Mouse (Mus musculus) cerebellum, adult 9-11 months (tissue): ENCODE results near the gene H3f3b.
A peak's percentile ranks its signal among the peaks of the same experiment; 100 is the strongest.
"Not testable (repeated sequence)": the region's sequence is repeated elsewhere in the genome, so short reads cannot be mapped to it uniquely, and the experiment has no call there.

Experiments
- DNase-seq: peaks from one replicate; pipeline ENCODE4 v3.0.0; 2022

Gene H3f3b

DNA sequence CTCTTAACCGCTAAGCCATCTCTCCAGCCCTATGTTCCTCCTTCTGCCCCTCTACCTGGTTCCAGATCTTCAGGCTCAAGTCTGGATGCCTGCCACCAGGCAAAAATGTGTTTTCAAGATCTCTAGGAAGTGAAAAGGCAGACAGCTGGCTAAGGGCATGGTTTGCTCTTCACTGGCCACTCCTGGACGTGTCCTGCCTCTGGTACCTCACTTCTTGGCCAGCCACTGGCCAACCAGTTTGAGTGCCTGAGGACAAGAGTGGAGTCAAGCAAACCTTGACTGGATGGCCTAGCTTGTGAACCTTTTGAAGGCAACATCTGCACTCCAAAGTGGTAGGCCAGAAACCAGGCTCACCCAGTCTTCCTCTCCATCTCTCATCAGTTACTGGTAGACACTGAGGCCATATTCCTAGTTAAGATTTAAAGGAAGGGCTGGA, 7.8 kb downstream of the H3f3b start:
- DNase-seq = peak; percentile 55

DNA sequence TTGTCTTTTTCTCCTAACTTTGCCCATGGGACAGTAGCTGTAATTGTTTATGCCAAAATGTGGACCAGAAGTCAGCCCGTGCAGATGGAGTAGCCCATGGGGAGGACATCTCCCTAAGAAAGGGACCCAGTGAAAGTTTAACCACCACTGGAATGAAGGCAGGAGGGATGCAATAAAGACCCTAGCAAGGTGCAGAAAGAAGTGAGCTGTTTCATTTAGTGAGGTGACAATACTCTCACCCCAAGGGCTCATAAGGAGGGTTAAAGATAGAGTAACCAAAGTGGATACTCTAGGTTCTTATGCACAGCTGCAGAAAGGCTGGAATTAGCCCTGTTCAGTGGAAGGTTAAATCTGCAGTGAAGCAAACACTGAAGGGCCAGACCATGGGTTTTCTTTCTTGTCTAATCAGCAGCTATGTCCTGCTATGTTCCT, 8.4 kb downstream of the H3f3b start:
- no peak for DNase-seq

DNA sequence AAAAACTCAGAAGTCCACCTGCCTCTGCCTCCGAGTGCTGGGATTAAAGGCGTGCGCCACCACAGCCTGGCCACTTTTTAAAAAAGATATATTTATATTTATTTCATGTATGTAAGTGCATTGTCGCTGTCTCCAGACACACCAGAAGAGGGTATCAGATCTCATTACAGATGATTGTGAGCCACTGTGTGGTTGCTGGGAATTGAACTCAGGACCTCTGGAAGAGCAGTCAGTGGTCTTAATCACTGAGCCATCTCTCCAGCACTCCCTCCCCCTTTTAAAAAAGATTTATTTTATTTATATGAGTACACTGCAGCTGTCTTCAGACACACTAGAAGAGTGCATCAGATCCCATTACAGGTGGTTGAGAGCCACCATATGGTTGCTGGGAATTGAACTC, 8.9 kb downstream of the H3f3b start:
- not testable (repeated sequence) for DNase-seq

DNA sequence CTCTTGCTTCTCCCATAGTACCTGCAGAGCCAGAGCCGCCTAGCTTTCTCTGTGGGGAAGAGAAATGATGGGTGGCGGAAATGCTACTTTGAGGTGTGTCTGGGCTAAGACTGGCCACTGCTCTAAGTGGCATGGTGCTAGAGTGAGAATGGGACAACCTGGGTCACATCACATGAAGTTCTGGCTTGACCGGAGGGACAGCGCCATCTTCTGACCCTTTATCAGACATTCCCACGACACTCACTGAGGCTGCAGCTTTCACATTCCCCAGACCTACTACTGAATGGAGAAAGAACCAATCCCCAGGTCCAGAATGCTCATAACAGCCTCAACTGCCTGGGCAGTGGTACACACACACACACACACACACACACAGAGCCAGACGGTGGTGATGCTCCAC, 9.7 kb downstream of the H3f3b start:
- DNase-seq = peak; percentile 67

DNA sequence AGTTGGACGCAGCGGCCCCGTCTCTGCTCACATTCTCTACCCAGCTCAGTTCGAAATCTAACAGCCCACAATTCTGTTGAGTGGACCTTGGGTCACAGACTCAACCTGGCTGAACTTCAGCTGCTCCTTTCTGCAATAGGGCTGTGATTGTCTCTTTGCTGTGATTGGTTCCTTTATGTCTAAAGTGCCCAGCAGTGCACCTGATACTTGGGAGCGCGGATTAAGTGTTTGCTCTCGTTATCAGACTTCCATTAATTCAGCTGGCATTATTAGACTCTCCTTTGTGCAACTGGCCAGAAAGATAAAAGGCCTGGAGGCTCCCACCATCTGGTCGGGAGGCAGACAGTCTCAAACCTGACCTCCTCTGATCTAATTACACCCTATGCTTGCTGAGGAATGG, 12.9 kb downstream of the H3f3b start:
- DNase-seq = no peak

DNA sequence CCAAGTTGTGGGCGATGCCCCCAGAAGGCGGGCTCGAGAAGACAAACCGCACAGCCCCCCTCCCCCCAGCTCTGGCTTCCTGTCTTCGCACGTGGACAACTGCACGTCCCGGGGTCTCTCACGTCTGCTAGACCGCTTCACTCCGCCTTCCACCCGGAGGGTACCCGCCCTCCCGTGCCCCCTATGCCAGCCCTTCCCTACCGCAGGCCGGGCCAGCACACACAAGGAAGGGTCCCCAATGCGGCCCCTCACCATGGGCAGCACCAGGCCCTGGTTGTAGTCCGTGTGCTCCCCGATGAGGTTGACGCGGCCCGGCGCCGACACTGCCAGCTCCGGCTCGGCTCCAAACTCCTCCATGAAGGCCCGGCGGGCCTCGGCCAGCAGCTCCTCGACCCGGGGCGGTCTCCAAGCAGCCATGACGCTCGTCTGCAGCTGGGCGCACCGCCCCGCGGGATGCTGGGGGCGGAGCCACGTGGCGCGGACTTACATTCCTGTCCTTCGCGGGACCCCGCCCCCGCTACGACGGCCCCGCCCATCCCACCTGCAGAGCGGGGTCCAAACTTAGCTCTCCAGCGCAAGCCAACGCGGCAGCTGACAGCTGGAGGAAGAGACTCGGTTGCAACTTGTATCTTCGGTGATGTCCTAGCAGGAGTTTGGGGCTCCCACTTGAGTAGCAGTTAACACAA, 15.4 kb downstream of the H3f3b start, which contains the start of gene Galk1:
Gene Galk1 (minus strand): TSS at position 458 of the 686 bp plus-strand sequence.
- peak; percentile 82 for DNase-seq

DNA sequence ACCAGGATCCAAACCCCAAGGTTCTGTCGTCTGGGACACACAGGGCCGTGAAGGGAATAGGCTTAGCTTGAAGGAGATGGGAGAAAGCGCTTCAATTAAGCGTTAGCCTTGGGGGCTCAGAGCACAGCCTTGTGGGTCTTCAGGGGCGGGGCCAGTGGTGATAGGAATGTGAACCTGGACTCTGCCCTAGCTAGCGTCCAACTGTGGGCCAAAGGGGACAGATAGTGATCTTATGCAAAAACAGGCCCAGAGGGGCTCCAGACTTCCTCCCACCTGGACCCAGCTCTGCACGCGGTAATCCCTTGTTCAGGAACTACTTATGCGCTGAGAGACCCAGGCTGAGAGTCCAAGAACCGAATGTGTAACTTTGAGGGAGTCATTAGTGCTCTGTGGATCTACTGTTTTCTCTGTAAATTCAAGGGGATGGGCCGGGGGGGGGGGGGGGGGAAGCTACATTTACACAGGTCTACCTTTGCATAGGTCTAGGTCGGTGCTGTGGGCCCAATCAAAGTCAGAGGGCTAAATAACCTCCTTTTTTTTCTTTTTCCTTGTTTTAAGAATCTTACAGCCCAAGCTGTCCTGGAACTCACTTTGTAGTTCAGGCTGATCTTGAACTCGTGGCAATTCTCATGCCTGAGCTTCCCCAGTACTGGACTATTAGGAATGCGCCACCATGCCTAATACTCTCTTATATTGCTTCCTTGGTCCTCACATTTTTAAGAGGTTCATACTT, 16.1 kb downstream of the H3f3b start:
- DNase-seq = no peak

DNA sequence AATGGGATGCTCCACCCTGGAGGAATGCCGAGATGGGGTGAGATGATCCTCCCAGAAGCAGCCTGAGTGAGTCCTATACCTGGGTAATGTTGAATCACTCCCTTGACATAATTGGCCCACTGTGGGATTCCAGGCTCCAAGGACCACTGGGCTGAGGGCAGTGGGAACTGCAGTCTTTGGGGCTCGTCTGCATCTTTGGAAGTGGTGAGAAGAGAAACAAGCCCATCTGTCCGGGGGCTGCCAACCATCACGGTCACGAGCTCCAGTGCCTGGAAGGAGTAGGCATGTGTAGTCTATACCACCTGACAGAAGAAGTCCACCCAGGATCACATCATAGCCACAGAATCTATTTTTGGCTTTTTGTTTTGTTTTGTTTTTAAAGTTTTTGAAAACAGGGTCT, 16.8 kb downstream of the H3f3b start:
- no peak for DNase-seq

DNA sequence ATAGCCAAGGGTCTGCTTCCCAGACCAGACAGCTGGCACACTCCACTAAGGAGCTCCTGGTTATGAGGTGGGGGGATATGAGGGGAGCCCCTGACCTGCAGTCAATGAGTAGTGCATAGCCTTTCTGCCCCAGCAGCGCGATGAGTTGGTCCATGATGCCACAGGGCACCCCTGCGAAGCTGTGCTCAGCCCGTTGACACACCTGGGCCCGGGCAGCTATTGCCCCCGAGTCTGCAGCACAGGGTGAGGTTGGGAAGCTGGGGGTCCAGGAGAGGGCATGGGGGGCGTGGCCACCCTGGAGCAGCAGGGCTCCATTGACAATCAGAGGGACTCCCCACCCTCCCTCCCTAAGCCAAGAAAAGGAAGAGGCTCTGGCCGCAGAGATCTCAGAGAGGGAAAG, 17.6 kb downstream of the H3f3b start:
- DNase-seq = peak; percentile 75

DNA sequence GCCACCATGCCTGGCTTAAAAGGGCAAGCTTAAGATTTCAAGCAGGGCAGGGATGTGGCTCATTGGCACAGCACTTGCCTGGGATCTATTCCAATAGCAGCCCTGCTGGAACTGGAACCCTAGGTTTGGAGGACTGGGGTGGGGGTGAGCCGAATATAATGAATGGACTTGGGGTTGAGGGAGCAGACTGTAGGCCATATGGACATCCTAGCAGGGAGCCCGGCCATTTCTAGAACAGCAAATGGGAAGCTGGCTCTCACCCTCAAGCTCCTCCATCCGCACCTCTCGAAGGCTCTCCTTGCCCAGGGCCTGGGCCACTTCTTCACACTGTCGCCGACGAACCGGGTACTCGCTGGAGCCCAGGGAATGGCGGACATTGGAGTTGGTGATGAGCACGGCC, 18.1 kb downstream of the H3f3b start:
- DNase-seq = peak; percentile 98

DNA sequence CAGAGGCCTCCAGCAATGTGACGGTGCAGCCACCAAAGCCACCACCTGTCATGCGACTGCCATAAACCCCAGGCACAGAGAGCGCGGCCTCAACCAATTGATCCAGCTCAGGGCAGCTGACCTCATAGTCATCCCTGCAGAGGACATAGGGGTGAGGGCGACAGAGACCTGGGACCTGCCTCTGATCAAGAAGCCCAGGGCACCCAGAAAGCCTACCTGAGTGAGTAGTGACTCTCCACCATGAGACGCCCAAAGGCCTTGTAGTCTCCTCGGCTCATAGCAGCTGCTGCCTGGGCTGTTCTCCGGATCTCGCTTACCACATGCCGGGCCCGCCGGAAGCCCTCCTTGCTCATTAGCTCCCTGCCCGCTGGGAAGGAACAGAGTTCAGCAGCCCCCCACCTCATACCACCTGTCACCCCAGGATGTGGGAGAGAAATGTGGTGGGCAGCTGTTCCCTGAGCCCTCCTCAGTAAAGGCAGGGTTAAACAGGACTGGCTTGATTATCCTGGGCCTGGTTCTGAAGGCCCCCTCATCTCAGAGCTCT, 18.9 kb downstream of the H3f3b start:
- DNase-seq = peak; percentile 62

DNA sequence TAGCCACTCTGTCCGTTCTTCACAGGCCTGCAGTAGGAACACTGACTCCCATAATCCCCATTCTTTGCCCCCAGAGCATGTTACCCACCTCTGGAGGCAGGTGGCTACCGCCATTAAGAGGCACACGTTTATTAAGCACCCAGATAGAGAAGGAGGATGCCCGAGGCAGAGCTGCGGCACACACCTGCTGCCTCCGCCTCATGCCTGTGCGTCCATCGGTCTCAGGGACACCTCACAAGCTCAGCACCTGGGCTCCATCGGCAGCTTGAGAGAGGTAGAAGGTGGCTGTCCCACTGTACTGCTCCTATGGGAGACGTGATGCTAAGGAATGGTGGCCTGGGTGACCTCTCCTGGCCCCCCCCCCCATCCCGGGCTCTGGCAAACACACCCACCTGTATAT, 19.4 kb downstream of the H3f3b start:
- peak; percentile 55 for DNase-seq

DNA sequence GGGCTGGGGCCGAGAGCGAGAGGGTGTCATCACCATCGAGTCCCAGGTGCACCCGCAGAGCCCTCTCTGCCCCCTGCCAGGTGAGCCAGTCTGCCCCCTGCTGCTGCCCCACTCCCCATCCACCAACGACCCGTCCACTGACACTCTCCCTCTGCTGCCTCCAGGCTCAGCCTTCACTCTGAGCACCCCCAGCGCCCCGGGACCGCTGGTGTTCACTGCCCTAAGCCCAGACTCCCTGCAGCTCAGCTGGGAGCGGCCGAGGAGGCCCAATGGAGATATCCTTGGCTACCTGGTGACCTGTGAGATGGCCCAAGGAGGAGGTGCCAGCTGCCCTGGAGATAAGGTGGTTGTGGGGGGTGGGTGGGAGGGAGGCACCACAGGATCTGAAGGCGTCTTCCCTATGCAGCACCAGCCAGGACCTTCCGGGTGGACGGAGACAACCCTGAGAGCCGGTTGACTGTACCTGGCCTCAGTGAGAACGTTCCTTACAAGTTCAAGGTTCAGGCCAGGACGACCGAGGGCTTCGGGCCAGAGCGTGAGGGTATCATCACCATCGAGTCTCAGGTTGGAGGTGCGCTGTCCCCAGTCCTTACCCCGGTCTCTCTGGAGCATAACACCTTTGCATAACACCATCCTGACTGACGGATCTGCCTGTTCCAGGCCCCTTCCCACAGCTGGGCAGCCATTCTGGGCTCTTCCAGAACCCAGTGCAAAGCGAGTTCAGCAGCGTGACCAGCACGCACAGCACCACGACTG, 20.5 kb downstream of the H3f3b start:
- DNase-seq = peak; percentile 55

DNA sequence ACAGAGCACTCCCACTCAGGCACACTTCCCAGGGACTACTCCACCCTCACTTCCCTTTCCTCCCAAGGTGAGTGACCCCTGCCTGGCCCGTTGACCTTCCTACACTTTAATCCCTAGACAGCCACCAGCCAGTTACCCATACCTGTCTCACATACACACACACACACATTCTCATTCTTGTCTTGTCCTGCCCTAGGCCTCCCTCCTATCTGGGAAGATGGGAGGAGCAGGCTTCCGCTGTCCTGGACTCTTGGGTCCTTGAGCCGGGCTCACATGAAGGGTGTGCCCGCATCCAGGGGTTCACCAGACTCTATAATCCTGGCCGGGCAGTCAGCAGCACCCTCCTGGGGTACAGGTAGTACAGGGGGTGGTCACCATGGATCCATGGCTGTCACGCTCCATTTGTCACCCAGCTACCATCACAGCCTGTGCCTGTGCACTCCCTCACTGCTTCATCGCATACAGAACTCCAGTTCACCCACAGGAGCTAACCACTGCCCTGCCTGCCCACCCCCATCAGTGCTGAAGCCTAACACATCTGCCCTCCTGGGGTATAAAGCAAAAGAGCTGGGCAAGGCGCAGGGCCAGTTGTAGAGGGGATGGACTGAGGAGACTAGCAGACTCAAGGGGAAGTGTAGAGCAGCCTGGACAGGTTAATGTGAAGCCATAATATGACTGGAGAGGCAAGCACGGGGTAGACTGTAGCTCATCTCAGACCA, 21.9 kb downstream of the H3f3b start:
- no peak for DNase-seq

DNA sequence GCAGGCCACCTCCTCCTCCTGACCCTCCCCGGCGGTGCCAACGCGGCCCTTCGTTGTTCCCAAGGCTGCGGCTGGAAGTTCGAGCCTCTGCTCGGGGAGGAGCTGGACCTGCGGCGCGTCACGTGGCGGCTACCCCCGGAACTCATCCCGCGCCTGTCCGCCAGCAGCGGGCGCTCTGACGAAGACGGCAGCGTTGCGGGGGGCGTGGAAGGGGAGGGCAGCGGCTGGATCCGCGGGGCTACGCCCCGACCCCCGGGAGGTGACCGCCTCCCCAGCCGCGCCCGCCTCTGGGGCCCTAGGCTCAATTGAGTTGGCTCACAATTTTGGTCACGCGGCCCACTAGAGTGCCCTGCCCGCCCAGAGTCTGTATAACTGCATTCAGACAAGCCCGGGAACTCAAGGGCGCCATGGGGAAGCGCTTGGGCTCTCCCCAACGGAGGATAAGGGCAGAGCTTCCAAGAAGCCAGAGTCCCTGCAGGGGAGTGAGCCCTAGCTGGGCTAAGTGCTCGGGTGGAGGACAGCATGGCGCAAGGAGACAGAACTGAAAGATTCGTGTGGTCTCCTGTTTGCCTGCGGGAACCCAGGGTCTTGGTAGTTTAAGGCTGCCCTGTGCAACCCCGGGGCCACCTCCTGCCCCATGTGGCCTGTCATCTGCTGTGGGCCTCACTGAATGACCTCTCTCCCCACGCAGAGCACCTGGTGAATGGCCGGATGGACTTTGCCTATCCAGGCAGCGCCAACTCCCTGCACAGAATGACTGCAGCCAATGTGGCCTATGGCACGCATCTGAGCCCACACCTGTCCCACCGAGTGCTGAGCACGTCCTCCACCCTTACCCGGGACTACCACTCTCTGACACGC, 22.7 kb downstream of the H3f3b start:
- peak; percentile 57 for DNase-seq

DNA sequence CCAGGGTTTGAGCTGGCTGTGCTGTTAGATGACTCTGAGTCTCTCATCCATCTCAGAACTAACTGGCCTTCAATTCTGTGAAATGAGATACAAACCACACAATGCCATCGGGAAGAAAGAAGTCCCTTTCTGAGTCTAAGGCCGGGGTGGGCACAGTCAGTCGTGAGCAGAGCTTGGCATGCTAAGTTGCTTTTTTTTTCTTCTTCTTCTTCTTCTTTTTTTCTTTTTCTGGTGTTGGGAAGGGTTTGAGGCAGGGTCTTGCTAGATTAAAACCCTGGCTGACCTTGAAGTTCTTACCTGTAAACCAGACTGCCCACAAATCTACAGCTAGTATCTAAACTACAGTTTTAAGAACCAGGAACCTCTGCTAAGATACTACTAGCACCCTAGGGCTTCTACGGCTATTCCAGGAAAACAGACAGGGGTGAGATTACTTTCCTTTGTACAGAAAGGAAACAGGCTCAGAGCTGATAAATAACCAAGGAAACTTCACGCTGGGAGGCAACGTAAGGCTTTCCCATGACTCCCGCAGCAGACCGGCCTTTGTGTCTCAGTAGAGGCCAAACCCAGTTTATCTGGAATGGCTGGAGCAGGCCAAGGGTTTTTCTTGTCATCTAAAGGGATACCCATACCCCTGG, 23.5 kb downstream of the H3f3b start:
- DNase-seq = no peak

DNA sequence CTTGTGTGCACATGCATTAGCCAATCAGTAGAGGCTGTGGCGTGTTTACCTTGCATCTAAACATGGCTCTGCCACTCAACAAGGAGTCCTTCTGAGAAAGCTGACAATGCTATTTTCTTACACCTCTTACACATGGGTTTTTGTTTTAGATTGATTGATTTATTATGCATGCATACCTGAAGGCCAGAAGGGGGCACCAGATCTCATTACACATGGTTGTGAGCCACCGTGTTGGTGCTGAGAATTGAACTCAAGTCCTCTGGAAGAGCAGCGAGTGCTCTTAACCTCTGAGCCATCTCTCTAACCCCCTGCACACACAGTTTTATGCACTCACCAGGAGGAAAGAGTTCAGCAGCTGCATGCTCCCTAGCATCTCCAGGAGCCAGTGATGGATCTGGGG, 24.9 kb downstream of the H3f3b start:
- DNase-seq = no peak

DNA sequence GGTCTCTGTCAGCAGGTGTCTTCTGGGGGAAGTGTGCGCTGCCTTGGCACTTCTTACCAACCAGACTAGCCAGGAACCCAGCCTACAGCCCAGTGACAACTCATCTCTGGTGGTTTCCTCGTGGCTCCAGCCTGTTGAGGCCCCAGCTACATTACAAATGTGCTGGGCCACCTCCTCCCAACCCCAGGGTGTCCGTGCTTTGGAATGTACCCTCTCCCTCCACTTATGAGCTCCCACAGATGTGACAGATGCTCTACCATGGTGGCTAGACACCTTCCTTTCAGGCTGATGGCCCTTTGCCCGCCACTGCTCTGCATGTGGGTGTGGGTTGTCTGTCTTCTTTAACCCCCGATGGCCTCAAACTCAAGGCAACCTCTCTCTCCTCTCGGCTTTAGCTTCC, 26.0 kb downstream of the H3f3b start:
- DNase-seq = no peak

DNA sequence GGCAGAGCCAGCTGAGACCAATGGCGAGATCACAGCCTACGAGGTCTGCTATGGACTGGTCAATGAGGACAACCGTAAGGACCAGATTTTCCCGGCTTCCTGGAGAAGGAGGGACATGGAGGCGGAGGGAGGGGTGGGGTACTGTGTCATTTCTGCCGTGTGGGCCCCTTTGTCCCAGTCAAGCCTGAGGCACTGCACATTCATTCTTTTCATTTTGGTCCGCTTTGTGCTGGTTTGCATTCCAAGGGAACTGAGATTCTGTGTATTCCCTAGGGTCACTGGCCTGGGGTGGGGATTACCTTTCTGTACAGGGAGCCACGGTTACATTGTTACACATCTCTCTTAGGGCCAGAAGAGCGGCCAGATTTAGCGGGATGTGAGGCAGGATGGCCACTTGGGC, 27.2 kb downstream of the H3f3b start:
- no peak for DNase-seq

DNA sequence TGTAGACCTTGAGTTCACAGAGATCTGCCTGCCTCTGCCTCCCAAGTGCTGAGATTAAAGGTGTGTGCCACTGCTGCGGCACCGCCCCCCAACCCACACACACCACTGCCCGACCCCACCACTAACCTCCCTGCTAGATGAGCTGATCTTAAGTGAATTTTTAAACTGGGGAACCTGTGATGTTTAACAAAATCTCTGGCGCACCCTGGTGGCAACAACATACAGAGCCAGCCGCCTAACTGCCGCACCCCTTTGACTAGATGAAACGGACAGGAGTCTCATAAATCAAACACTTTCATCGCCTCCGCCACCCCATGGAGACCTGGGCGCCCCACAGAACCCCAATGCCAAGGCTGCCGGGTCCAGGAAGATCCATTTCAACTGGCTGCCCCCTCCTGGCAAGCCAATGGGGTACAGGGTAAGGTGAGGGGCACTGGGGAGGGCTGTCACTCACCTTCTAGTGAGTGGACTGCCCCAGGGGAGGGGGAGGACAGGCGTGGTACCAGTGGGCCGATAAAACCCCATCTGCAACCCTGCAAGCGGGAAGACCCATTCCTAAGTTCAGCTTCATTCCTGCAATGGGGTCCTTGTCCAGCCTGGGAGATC, 28.1 kb downstream of the H3f3b start:
- peak; percentile 73 for DNase-seq

DNA sequence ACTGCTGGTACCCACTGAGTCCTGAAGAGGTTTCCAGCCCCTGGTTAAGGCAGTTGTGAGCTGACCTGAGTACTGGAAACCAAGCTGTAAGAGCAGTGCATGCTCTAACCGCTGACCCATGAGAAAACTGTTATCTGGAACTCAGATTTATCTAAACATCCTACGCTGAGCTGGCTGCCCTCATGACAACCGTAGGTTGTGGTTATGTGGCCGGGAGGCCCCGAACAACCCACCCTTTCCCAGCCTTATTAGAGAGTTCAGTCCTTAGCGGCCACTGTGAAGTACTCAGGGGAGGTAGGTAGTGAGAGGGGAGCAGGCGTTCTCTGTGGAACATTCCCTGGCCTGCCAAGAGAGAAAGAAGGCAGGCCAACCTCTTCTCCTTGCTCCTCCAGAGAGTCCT, 28.7 kb downstream of the H3f3b start:
- DNase-seq = no peak
